Mouse (Mus musculus): Measurements from ENCODE around the gene Irf9. TPM values are rescaled to one million over a fixed set of nuclear protein-coding genes. Genes with fewer than 3 reads are reported as not detected.

Irf9 gene
- polyA plus RNA-seq, 1 experiment from 2014 or later, result 57.2 TPM

DNA sequence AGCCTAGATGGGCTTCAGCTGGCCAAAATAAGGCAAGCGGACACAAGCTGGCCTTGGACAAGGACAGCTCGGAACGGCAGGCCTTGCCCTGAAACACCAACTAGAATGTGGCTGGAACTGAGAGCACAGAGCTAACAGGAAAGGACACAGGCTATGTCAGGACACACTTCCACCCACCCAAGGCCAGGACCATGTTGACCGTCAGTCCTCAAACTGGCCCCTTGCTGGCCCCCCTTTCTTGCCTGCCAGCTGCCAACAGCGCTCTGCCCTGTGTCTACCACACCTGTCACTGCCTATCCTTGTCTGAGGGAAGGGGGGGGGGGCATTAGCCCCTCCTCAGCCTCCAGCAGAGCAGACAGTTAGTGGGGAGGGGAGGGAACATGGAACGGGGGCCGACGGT lies 28.1 kb upstream of the Irf9 start, which contains the start of gene Fitm1:
Gene Fitm1, plus strand, starts transcription at position 316 of the 400 bp plus-strand sequence.
- whole genome bisulfite sequencing (ENCODE audit: missing documents), result 77% methylated on average over 8 of the region's 8 CpGs
- H3K27ac ChIP-seq, result no peak within 1 kb of the TSS
- H3K79me2 ChIP-seq (ENCODE audit: inconsistent target), result peaks cover 20% of the 10 kb centered on the region
- no peak within 1 kb of the TSS for H3K4me3 ChIP-seq (ENCODE audit: inconsistent target)
- peaks cover 9% of the 10 kb centered on the region for H3K36me3 ChIP-seq (ENCODE audit: inconsistent target)

DNA sequence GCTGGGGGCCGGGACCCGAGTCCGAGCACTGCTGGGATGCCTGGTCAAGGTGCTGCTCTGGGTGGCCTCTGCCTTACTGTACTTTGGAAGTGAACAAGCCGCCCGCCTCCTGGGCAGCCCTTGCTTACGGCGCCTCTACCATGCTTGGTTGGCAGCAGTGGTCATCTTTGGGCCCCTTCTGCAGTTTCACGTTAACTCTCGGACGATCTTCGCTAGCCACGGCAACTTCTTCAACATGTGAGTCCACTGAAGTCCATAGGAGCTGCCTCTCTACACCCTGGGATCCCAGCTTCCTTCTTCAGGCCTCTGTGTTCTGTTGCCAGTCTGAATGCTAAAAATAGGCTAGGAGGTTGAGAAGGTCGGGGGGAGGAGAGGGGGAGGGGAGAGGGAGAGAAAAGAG lies 27.7 kb upstream of the Irf9 start:
- Histone ChIP-seq H3K4me3 (ENCODE audit: inconsistent target) (no peak overlapping the region), H3K27ac (no peak overlapping the region), H3K36me3 (ENCODE audit: inconsistent target) (peaks cover 13% of the 10 kb centered on the region), H3K79me2 (ENCODE audit: inconsistent target) (peaks cover 22% of the 10 kb centered on the region)
- 65% methylated on average over 13 of the region's 13 CpGs for WGBS (ENCODE audit: missing documents)

DNA sequence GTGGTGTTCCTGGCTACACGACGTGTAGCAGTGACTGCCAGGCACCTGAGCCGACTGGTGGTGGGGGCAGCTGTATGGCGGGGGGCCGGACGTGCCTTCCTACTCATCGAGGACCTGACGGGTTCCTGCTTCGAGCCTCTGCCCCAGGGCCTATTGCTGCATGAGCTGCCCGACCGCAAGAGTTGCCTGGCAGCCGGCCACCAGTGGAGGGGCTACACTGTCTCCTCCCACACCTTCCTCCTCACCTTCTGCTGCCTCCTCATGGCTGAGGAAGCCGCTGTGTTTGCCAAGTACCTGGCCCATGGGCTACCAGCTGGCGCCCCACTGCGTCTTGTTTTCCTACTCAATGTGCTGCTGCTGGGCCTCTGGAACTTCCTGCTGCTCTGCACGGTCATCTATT lies 27.0 kb upstream of the Irf9 start:
- H3K4me3 ChIP-seq (ENCODE audit: inconsistent target), result no peak overlapping the region
- 64% methylated on average over 6 of the region's 16 CpGs for WGBS (ENCODE audit: missing documents)
- no peak overlapping the region for H3K27ac ChIP-seq
- peaks cover 19% of the 10 kb centered on the region for H3K36me3 ChIP-seq (ENCODE audit: inconsistent target)
- H3K79me2 ChIP-seq (ENCODE audit: inconsistent target), result peaks cover 22% of the 10 kb centered on the region

DNA sequence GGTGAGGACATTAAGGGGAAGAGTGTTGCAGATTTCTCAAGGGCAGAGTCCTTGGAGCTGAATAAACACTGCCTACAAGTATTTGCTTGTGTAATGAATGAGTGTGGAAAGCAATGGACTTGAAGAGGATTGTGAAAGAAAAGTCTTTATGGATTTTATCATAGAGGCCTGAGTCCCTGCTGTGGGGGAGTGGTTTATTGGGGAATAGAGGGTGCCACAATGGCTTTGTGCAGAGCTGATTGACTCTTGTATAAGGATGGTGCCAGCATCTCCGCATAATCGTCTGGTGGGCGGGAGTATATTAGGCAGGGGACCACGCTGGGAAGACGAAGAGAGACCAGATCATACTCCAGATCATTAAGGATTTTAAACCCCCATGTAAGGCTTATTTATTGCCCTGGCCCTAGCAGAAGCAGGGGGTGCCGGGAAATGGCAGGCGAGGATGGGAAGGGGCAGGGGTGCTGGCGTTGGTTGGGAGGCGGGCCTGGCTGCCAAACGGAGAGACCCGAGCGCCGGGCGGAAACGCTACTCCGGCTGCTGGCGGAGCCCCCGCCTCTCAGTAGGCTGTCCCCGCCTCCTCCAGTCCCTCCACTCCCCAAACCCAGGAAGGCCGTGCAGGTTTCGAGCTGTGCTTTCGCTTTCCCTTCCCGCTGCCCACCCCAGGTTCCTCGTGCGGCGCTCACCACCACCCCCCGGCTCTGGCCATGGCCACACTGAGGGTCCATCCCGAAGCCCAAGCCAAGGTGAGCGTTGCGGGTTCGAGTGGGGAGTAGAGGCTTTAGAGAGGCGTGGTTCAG lies 25.3 kb upstream of the Irf9 start, which contains the start of gene Psme1:
Gene Psme1, plus strand, starts transcription at position 253 of the 797 bp plus-strand sequence.
- H3K36me3 ChIP-seq (ENCODE audit: inconsistent target), result peaks cover 25% of the 10 kb centered on the region
- peak within 1 kb of the TSS; percentile 85 for H3K27ac ChIP-seq
- 2% methylated on average over 32 of the region's 32 CpGs for WGBS (ENCODE audit: missing documents)
- peaks cover 22% of the 10 kb centered on the region for H3K79me2 ChIP-seq (ENCODE audit: inconsistent target)
- peak within 1 kb of the TSS; percentile 95 for H3K4me3 ChIP-seq (ENCODE audit: inconsistent target)

DNA sequence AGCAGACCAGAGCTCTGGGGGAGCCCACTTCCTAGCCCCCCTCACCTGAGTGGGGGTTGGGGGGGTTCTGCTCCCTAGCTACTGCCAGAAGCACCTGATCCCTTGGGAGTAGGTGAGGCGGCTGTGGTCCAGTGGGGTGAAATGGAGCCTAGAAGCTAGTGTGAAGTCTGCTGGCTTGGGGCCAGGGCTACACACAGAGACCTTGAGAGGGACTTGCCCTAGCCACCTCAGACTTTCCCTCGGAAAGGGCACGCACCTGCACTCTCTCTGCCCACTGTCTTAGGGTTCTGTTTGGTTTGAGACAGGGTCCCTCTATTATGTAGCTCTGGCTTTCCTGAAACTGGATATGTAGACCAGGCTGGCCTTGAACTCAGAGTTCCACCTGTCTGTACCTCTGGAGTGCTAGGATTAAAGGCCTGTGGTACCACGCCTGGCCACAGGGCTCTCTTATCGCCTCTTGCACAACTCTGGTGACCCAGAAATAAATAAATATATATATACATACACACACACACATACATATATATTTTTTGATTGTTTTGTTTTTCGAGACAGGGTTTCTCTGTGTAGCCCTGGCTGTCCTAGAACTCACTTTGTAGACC lies 24.6 kb upstream of the Irf9 start:
- peak overlapping the region; percentile 85 for H3K27ac ChIP-seq
- peaks cover 25% of the 10 kb centered on the region for H3K36me3 ChIP-seq (ENCODE audit: inconsistent target)
- peaks cover 22% of the 10 kb centered on the region for H3K79me2 ChIP-seq (ENCODE audit: inconsistent target)
- peak overlapping the region; percentile 95 for H3K4me3 ChIP-seq (ENCODE audit: inconsistent target)
- WGBS (ENCODE audit: missing documents), result 0% methylated on average over 5 of the region's 6 CpGs

DNA sequence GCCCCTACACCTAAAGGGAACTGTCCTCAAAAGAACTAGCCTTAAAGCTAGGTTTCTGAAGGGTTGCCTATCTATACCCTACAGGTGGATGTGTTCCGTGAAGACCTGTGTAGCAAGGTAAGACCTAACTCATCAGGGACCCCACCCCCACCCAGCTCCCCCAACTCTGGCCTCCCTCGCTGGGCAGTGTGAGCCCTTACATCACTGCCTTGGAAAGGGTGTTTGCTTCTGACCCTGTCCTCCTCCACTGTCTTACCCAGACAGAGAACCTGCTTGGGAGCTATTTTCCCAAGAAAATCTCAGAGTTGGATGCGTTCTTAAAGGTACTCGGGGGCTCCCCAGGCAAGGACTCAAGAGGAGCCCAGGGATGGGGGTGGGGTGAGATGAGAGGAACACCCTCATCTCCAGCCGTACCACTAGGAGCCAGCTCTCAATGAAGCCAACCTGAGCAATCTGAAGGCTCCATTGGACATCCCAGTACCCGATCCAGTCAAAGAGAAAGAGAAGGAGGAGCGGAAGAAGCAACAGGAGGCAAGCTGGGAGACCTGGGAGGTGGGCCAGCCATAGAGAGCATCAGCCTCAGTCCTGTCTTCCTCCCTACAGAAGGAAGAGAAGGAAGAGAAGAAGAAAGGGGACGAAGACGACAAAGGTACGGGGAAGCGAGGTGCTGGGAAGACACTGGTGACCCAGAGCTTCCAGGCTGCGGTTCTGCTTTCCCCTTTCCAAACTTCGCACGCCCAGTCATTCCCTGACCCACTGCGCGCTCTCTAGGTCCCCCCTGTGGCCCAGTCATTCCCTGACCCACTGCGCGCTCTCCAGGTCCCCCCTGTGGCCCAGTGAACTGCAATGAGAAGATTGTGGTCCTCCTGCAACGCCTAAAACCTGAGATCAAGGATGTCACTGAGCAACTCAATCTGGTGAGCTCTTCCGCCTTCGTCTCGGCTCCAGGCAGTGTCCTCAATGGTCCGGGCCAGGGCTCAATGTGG lies 23.6 kb upstream of the Irf9 start:
- 92% methylated on average over 22 of the region's 23 CpGs for WGBS (ENCODE audit: missing documents)
- H3K27ac ChIP-seq, result no peak overlapping the region
- H3K79me2 ChIP-seq (ENCODE audit: inconsistent target), result peaks cover 26% of the 10 kb centered on the region
- no peak overlapping the region; the same call in 1 of the 2 replicates for H3K4me3 ChIP-seq (ENCODE audit: inconsistent target)
- H3K36me3 ChIP-seq (ENCODE audit: inconsistent target), result peaks cover 25% of the 10 kb centered on the region

DNA sequence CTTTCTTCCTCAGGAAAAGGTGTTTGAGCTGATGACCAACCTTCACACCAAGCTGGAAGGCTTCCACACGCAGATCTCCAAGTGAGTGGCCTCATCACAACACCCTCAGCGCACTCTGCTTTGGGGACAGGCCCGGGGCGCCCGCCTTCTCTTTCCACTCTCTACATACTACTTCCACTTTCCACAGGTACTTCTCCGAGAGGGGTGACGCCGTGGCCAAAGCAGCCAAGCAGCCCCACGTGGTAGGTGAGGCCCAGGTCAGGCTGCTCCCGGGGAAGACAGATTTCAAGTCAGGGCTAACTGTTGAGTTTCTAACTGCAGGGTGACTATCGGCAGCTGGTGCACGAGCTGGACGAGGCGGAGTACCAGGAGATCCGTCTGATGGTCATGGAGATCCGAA lies 22.6 kb upstream of the Irf9 start:
- 86% methylated on average over 14 of the region's 16 CpGs for WGBS (ENCODE audit: missing documents)
- Histone ChIP-seq H3K27ac (no peak overlapping the region), H3K4me3 (ENCODE audit: inconsistent target) (no peak overlapping the region)

DNA sequence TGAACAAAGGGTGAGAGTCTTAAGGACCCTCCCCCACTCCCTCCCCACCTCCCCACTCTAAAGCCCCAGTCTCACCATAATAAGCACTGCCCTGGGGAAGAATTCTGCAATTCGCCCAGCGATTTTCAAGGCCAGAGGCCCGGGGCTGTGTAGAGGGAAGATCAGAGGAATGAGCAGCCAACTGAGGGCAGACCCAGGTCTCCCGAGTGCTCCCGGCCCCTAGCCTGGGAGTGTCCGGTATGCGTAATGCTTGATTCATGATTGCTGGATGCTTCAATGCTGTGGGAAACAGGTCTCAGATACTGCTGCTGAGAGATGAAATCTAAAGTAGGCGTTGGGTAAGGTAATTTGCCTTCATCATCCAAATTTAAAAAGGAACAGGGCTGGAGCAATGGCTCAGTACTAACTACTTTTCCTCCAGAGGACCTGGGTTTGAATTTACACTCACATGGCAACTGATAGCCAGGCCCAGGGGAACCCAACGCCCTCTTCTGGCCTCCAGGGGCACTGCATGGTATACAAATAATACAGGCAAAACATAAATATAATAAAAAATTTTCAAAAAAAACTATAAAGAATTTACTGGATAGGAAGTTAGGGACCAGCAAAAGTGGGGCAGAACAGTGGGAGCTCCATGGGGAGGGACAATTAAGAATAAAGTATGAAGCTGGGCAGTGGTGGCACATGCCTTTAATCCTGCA lies 21.2 kb upstream of the Irf9 start:
- Histone ChIP-seq H3K27ac (no peak overlapping the region), H3K4me3 (ENCODE audit: inconsistent target) (no peak overlapping the region), H3K36me3 (ENCODE audit: inconsistent target) (peaks cover 27% of the 10 kb centered on the region), H3K79me2 (ENCODE audit: inconsistent target) (peaks cover 26% of the 10 kb centered on the region)
- WGBS (ENCODE audit: missing documents), result 80% methylated on average over 9 of the region's 9 CpGs

More for the DNA sequence above, 22.6 kb upstream of the Irf9 start:
- peaks cover 26% of the 10 kb centered on the region for H3K79me2 ChIP-seq (ENCODE audit: inconsistent target)
- peaks cover 25% of the 10 kb centered on the region for H3K36me3 ChIP-seq (ENCODE audit: inconsistent target)

DNA sequence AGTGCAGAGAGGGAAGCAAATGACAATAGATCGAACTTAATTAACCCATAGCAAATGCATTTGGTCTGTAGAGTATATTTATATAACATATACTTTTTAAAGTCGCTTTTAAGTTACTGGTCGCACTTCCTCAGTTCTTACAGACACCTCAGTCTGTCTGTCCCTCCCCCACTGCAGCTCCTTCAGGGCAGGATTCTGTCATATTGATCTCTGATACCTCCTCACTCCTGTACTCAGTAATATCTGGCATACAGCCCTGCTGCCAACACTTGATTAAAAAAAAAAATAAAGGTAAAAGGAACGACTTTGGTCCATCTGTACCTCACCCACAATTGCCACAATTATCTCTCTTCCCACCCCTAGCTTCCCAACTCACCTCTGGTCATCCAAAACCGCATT lies 19.1 kb upstream of the Irf9 start:
- H3K27ac ChIP-seq, result peak overlapping the region; percentile 17
- peaks cover 31% of the 10 kb centered on the region for H3K79me2 ChIP-seq (ENCODE audit: inconsistent target)
- H3K36me3 ChIP-seq (ENCODE audit: inconsistent target), result peaks cover 47% of the 10 kb centered on the region
- WGBS (ENCODE audit: missing documents), result 23% methylated on average over 5 of the region's 5 CpGs
- H3K4me3 ChIP-seq (ENCODE audit: inconsistent target), result peak overlapping the region; percentile 70

DNA sequence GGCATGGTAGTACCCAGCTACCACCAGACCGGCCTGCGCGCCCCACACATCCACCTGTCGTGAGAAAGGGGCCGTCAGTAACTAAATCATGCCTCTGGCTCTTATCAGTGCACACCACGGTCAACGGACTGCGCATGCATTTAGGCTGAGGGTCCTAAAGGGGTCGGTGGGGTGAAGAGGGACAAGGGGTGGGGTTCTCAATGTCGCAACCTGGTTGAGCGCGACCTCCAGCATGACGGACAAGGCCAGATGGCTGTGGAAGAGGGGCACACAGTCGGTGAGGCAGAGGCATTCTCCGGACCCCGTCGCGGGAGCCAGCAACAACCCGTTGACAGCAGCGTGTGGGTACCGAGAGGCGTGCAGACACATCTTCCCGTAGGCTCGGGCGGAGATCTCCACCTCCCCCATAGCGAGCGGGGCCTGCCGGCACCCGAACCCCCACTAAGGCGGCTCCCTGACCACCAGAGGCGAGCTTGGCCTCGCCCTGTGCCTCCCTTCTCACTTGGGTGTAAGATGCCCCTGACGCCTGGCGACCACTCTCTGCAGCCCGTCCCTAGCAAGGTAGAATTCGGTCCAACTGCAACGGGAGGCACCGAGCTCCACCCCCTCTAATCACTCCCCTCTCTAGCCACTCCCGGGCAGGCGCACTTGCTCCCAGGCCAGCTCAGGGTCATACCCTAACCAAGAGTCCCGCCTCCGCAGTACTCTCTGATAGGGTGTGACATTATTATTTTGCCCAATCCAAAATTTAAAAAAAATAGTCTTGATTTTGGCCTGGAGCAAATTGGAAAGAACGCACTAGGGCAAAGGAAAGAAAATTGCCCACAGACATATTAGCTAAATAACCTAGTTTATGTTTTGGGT lies 18.4 kb upstream of the Irf9 start, which contains the start of gene Emc9:
Gene Emc9, minus strand, starts transcription at position 601 of the 864 bp plus-strand sequence.
- Histone ChIP-seq H3K79me2 (ENCODE audit: inconsistent target) (peaks cover 31% of the 10 kb centered on the region), H3K36me3 (ENCODE audit: inconsistent target) (peaks cover 42% of the 10 kb centered on the region), H3K27ac (peak within 1 kb of the TSS; percentile 43), H3K4me3 (ENCODE audit: inconsistent target) (peak within 1 kb of the TSS; percentile 70)
- WGBS (ENCODE audit: missing documents), result 12% methylated on average over 41 of the region's 43 CpGs

DNA sequence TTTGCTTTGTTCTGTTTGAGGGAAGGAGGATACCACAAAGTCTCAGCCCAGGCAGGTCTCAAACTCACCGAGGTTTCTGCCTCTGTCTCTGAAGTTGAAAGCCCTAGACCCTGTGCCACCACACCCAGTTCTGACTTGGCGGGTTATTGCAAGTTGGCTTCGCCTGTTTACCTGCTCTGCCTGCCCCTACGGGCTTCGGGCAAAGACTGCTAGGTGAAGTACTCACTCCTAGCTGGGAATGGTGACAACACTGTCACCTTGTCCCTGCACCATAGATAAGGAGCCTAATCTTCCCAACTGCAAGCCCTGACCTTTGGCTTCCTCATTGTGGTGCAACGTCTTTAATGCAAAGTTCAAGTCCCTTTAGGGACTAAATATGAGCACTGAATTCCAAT lies 17.8 kb upstream of the Irf9 start:
- H3K79me2 ChIP-seq (ENCODE audit: inconsistent target), result peaks cover 32% of the 10 kb centered on the region
- H3K4me3 ChIP-seq (ENCODE audit: inconsistent target), result peak overlapping the region; percentile 70; the same call in 1 of the 2 replicates
- peak overlapping the region; percentile 43 for H3K27ac ChIP-seq
- WGBS (ENCODE audit: missing documents), result 60% methylated on average over 6 of the region's 6 CpGs
- H3K36me3 ChIP-seq (ENCODE audit: inconsistent target), result peaks cover 35% of the 10 kb centered on the region

DNA sequence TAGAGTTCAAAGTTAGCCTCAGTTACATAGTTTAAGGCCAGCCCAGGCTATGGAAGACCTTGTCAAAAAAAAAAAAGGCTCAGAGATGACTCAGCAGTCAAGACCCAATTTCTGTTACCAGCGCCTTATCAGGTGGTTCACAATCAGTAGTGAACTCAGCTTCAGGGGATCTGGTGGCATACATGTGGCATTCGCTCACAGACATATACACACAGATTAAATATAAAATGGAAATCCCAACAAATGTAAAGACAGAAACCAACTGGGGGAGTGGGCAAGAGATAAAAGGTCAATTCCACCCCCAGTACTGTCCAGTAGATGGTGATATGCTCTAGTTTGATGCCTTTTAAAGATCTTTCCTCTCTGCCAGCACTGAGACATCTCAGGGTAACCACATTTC lies 17.2 kb upstream of the Irf9 start:
- no peak overlapping the region for H3K4me3 ChIP-seq (ENCODE audit: inconsistent target)
- peak overlapping the region; percentile 43 for H3K27ac ChIP-seq
- H3K36me3 ChIP-seq (ENCODE audit: inconsistent target), result peaks cover 30% of the 10 kb centered on the region
- WGBS (ENCODE audit: missing documents), result 66% methylated on average over 2 of the region's 2 CpGs
- peaks cover 34% of the 10 kb centered on the region for H3K79me2 ChIP-seq (ENCODE audit: inconsistent target)

DNA sequence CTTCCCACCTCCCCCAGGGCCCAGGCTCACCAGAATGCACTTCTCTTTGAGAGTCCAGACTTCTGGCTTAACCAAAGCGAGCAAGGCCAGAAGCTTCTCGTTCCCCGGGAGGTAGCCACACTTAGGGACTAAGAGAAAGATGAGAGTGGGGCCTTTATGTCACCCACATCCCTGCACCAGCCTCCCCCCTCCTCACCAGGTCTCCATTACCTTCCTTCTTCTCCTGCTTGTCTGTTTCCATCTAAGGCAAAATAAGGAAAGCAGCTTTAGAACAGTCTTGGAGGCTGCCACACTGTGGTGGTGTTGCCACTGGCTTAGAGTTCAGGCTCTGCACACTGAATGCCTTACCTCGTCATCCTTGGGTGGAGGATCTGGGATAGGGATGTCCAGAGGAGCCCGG lies 14.1 kb upstream of the Irf9 start:
- peaks cover 23% of the 10 kb centered on the region for H3K36me3 ChIP-seq (ENCODE audit: inconsistent target)
- H3K27ac ChIP-seq, result no peak overlapping the region
- peaks cover 60% of the 10 kb centered on the region for H3K79me2 ChIP-seq (ENCODE audit: inconsistent target)
- 87% methylated on average over 3 of the region's 5 CpGs for WGBS (ENCODE audit: missing documents)
- no peak overlapping the region for H3K4me3 ChIP-seq (ENCODE audit: inconsistent target)
